Mouse (Mus musculus) adrenal gland, postnatal 4 days (tissue): ENCODE data around the gene Tec. TPM values are rescaled to one million over a fixed set of nuclear protein-coding genes. Genes with fewer than 3 reads are reported as not detected.
A peak's percentile ranks its signal among the peaks of the same experiment; 100 is the strongest.

Experiments used
- DNase-seq, 2 experiments: peaks; one replicate each; pipeline ENCODE4 v3.0.0; 2021 to 2022; ENCODE audit warnings: low spot score in 2 of 2, mixed read lengths in 2 of 2
- long read RNA-seq, 2 experiments: library from polyadenylated mRNA; stranded (forward); transcript quantifications; one replicate each; pipeline ENCODE4 v2.0.0; 2021
- total RNA-seq, 2 experiments: library from RNA; stranded (reverse); gene quantifications; 2 replicates each; pipeline ENCODE4 v1.2.3; 2021

Gene Tec
- total RNA-seq, result 1 to 10 TPM; 3.2 to 5.0 TPM
- long read RNA-seq, experiment 1, result 0 reads
- long read RNA-seq, experiment 2, partial matches to known transcripts, result 0 of 1 reads
- long read RNA-seq, experiment 2, other reads (novel, unspliced or antisense), result 1 of 1 reads

DNA sequence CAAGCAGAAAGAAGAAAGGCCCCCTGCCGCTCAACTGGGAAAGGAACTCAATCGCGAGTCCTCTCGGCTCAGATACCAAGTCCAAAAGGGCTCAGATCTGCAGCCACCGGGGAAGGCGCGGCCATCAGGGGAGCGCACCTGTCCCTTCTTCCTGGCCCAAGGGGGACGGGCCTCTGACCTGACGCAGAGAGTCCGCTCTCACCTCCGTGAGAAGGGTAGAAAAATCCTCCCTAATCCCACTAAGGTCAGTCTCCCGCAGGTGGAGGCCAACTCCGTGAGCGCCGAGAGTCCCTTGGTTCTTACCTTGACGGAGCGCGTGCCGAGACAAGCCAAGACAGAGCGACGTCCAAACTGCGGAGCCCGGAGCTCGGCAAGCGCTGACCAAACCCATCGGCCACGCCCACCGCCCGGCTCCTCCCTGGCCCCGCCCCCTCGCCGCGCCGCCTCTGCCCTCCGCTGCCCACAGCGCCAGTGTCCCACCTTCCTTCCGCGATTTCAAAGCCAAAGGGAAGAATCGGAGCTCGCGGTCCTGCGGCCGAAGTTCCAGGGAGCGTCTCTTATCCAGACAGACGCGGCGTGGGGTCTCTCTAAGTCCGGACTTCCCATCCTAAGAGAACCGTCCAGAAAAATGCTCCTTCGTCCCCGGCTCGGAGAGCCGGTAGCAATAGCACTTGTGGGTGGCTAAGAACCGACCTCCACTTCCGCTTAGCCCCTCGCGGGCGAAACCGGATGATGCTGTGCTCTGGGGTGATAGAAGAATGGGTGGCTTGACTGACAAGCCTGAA lies at the start of gene Tec:
TSS of gene Tec (minus strand) at position 393 of the 785 bp plus-strand sequence.
- peak; percentile 74 to 85 for DNase-seq

- DNase-seq, result no peak
These were observed 48.6 kb upstream of the Tec start for GRCm38 (mm10) chr5:72916851-72917250.

GRCm38 (mm10) chr5:72916048-72916447 lies 47.8 kb upstream of the Tec start:
- no peak for DNase-seq

GRCm38 (mm10) chr5:72914633-72915561 lies 46.6 kb upstream of the Tec start:
- peak; percentile 30 to 34 for DNase-seq

- DNase-seq, result peak; percentile 99
These were observed 45.6 kb upstream of the Tec start, which contains the start of gene Slain2 for GRCm38 (mm10) chr5:72913648-72914557. Slain2 (plus strand) TSS chr5:72914304.

GRCm38 (mm10) chr5:72911284-72911683 lies 43.0 kb upstream of the Tec start:
- DNase-seq, result no peak

DNA sequence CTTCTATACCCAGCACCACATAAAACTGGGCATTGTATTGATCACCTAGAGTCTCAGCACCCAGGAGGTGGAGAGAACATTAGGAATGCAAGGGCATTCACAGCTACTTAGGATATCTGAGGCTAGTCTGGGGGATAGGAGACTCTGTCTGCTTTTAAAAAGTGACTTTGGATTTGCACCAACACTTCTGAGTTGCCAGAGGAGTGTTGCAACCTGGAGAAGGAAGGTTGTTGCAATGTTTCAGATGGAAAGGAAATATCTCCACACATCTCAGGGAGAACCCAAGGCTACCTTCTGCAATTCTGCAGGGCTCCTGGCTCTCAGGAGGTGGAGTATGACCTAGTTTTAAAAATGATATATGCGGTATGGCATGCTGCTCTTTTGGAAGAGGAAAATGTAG lies 42.1 kb upstream of the Tec start:
- no peak for DNase-seq

- no peak for DNase-seq
These were observed 41.1 kb upstream of the Tec start for GRCm38 (mm10) chr5:72909363-72909762.

DNA sequence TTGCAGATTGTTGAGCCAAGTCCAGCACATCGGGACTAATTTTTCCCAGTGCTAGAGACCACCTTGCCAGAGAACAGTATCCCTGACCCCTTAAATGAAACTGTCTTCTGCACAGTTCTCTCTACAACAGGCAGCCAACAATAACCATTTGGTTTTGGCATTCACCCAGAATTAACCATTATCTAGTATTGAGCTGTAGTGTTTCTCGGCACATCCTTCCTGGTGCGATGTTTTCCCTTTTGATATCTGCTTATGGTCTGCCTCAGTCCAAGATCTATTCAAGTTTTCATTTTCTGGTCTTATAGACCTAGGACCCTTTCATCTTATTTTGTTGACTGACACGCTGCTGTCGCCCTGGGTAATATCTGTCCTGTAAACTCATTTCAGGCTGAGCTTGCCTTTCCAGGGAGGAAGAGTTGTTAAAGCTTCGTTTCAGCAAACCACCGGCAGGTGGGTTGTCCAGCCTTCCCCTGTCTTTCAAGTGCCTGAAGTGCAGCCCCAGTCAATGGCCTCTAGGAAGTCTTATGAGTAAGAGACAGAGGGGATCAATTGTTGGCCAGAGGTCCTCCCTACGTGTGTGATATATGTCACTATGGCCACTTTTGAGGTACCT lies 40.1 kb upstream of the Tec start:
- no peak for DNase-seq

- no peak for DNase-seq
These were observed 39.1 kb upstream of the Tec start for GRCm38 (mm10) chr5:72907402-72907801.

- no peak for DNase-seq
These were observed 36.9 kb upstream of the Tec start for GRCm38 (mm10) chr5:72904903-72905790.

GRCm38 (mm10) chr5:72902876-72903516 lies 34.7 kb upstream of the Tec start:
- no peak for DNase-seq

DNA sequence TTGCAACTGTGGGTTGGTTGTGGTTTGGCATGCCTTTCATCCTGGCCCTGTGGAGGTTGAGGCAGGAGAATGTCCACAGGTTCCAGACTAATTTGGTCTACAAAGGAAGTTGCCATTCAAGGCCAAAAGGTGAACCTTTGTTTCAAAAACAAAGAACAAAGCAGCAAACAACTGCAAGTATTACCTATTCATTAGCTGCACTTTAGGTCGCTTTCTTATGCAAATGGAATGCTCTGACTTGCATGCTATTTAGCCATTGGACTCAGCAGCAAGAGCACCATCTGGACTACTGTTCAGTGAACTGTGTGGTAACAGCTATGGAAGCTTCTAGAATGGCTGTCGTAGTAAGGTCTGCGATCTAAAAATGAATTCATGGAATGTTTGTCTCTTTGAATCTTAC lies 34.0 kb upstream of the Tec start:
- DNase-seq, result no peak

DNA sequence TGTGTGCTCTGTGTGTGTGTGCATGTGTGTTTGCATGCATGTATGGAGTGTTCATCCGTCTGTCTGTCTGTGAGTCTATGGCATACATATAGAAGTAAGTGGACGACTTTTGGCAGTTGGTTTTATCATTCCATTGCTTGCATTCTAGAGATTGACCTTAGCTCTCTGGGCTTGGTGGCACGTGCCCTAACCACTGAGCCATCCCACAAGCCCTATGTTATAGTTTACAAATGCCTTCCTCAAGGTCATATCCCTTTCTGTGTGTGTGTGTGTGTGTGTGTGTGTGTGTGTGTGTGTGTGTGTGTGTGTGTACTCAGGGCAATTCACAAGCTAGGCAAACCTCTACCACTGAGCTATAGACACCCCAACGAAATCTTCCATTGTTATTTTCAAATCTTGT lies 33.6 kb upstream of the Tec start:
- no peak for DNase-seq

DNA sequence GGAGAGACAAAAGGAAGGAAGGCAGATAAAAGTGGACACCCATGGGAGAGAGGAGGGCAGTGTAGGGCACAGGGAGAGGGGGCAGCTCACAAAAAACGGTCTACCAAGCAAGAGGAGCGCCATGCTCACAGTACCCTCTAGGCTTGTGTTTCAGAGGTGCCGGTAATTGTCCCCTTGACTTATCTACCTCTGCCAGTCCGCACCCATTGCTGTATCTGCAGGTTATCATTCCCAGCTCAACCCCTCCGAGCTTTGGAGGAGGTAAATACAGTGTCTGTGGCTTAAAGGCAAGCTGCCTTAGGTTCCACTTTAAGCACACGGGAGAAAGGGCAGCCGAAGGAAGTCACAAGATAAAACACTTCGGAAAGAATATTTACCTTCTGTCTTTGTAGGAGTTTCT lies 31.0 kb upstream of the Tec start:
- DNase-seq, result no peak

GRCm38 (mm10) chr5:72897998-72898397 lies 29.7 kb upstream of the Tec start:
- DNase-seq, result no peak

DNA sequence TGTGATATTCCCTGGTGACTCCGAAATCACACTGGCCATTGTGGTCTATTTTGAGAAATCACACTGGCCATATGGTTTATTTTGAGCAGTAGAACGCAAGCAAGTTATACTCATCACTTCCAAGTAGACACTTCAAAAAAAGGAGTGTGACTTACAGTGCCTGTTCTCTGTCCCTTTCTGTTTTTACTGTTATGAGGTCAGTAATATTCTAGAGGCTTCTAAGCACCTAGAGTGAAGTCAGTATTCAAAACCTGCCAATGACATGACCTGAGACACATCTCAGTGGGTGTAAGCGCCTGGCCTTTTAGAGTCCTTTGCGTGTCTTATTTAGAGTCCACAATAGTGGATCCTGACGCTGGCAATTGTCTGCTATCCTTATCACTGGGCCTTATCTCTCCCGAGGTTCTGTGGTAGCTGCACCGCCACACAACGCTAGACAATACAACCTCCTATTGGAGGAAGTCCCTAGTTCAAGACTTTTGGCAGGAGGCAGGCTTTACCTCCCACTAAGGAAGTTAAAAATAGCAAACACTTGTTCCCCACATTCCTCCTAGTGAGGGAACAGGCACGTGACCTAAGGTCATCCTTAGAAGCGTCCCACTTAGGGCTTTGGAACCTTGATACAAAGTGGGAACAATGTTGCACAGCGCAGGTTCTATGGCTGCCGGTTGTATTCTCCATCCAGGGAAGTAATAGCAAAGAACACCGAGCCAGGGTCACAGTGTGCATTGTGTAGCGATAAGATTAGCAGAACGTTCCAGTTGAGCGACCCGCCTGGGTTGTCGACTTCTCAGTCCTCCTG lies 28.4 kb upstream of the Tec start:
- DNase-seq, result no peak

GRCm38 (mm10) chr5:72895261-72895660 lies 27.0 kb upstream of the Tec start:
- no peak for DNase-seq
